Mouse (Mus musculus) layer of hippocampus, adult 6 months (tissue): ENCODE data around the gene Gucy2g. TPM values are rescaled to one million over a fixed set of nuclear protein-coding genes. Genes with fewer than 3 reads are reported as not detected.

Source experiments
- long read RNA-seq, 2 experiments: library from polyadenylated mRNA; unstranded; transcript quantifications; one replicate each; pipeline ENCODE4 v2.0.0; 2019 to 2020
- microRNA-seq: library from miRNA; unstranded; fragments of <30 nt; microRNA quantifications from one replicate; pipeline ENCODE4 v1.2.0, GENCODE M21; 2020
- polyA plus RNA-seq: library from polyadenylated mRNA; unstranded; fragments of <200 nt; fragmentation: Nextera tagmentation; gene quantifications from 2 replicates; pipeline ENCODE4 v1.2.3, GENCODE M21; 2021

Gene Gucy2g
- 1.4 and 1.8 TPM in 2 replicates for polyA plus RNA-seq
- long read RNA-seq, experiment 1, partial matches to known transcripts: 4 of 8 reads
- long read RNA-seq, experiment 1, other reads (novel, unspliced or antisense): 4 of 8 reads
- long read RNA-seq, experiment 2, partial matches to known transcripts: 7 of 11 reads
- long read RNA-seq, experiment 2, other reads (novel, unspliced or antisense): 4 of 11 reads

GRCm38 (mm10) chr19:55241186-55241645, at the start of gene Gucy2g:
Gucy2g (minus strand) TSS chr19:55241236.

GRCm38 (mm10) chr19:55251383-55252124, 10.5 kb upstream of the Gucy2g start, which contains the start of gene Acsl5:
Acsl5 (plus strand) TSS chr19:55251938.

DNA sequence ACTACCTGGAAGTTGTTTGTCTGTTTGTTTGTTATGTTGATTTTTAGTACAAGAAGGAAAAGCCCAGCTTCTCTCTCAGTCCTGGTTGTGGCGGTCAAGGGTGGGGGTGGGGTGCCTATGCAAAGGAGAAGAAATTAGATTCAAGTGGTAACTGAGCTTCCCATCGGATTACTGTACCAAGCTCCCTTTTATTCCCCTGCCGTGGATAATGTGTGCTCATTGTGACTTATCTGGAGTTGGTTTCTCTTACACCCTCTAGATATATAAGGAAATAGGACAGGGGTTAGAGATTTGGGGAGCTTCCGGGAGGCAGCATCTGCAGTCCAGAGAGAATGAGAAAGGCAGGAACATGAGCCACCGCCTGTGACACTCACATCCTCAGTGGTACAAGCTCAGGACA, 60.6 kb downstream of the Gucy2g start, which contains the start of gene Tectb:
Gene Tectb, plus strand, starts transcription at position 301 of the 400 bp plus-strand sequence.

Small RNA genes lying within 50 kb of the gene (microRNA-seq; reads per million reads assigned to microRNA genes)
- gene Mir6715: 1.3 reads per million

Other genes with a start within 250 kb of the Gucy2g start
- 7.3 and 10.1 TPM in 2 replicates for gene Gpam, start 114.0 kb downstream of the Gucy2g start, polyA plus RNA-seq
- gene Tectb, start 60.5 kb downstream of the Gucy2g start, polyA plus RNA-seq: 0.10 TPM in 1 of 2 replicates, not detected in the other
- gene Acsl5, start 10.7 kb upstream of the Gucy2g start, polyA plus RNA-seq: 17.3 and 17.7 TPM in 2 replicates
- 35.8 and 41.8 TPM in 2 replicates for gene Zdhhc6, start 74.8 kb upstream of the Gucy2g start, polyA plus RNA-seq
- gene Vti1a, start 75.1 kb upstream of the Gucy2g start, polyA plus RNA-seq: 21.0 and 22.0 TPM in 2 replicates